In the genomic region with DNA sequence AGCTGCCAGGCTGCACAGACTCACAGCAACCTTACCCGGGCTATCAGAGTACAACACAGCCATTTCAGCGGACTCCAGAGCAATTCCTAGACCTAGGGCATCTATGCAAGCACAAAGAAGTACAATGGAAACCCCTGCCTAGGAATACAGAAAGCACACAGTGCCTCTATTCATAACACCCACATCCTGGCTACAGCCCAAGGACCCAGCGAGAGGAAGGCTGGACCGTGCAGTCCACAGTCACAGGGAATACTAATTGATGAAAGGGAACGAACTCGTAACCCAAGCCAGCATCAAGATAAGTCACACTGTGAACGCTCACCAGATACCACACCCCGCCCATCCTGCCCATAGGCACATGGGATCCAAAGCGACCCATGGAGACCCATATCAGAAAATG, we compare ENCODE assay signal across 12 mouse cellular contexts. TPM values are rescaled to one million over a fixed set of nuclear protein-coding genes. Genes with fewer than 3 reads are reported as not detected.
A peak's percentile ranks its signal among the peaks of the same experiment; 100 is the strongest.
DNase-seq lines count a peak whose midpoint lies in the region; ATAC-seq lines count a peak whose summit lies in the region.
"Had no signal": no experiment of that assay in that cellular context is flagged by ENCODE, and none has a peak within 500 bp of the region (broad histone marks: within the 10 kb centered on the region; RNA-seq: fewer than 3 reads in every experiment).

No protein-coding gene starts in this region.

- peak overlapping the region; percentile 25; the same call in 1 of the 2 replicates for H3K27ac ChIP-seq in midbrain, embryonic 13.5 days
- no peak overlapping the region for H3K27ac ChIP-seq in midbrain, embryonic 11.5 days (ENCODE audit: low read depth, low read length)
- H3K27ac ChIP-seq: stomach, postnatal 0 days had no signal

- no peak overlapping the region for H3K4me3 ChIP-seq in midbrain, embryonic 13.5 days (replicated peaks)
- no peak overlapping the region for H3K4me3 ChIP-seq in midbrain, embryonic 11.5 days (ENCODE audit: low read depth, low read length)

- ATAC-seq in midbrain, embryonic 13.5 days: no peak
- no peak for ATAC-seq in midbrain, embryonic 11.5 days (ENCODE audit: low FRiP score)

- peak; percentile 41 for DNase-seq in adrenal gland, postnatal 10 days
- no peak for DNase-seq in adrenal gland, adult 18-20 months (ENCODE audit: low spot score in 2 of 2)
- no peak for DNase-seq in midbrain, embryonic 11.5 days (ENCODE audit: low spot score, missing footprints)
- peak; percentile 80 for DNase-seq in brain, adult 2 months (ENCODE audit: low read depth, low spot score)
- peak; percentile 51 for DNase-seq in layer of hippocampus, adult 9-11 months
- DNase-seq in adipocyte (ENCODE audit: low spot score): no peak
- DNase-seq in embryo, embryonic 10 days (ENCODE audit: low spot score): no peak
- DNase-seq: kidney, adult 18-20 months; lung, postnatal 10 days had no signal

- WGBS in midbrain, embryonic 13.5 days: 75% methylated on average over 9 of the region's 9 CpGs
- 90% methylated on average over 9 of the region's 9 CpGs for WGBS in midbrain, embryonic 11.5 days

- peaks cover 60% of the 10 kb centered on the region for H3K36me3 ChIP-seq in midbrain, embryonic 13.5 days
- peaks cover 3% of the 10 kb centered on the region for H3K36me3 ChIP-seq in midbrain, embryonic 11.5 days (ENCODE audit: control insufficient read depth, insufficient read depth, low read length)

- no peaks in the 10 kb centered on the region for H3K9me3 ChIP-seq in midbrain, embryonic 13.5 days
- no peaks in the 10 kb centered on the region for H3K9me3 ChIP-seq in midbrain, embryonic 11.5 days (ENCODE audit: control insufficient read depth, low read length)

- H3K9ac ChIP-seq in midbrain, embryonic 13.5 days (replicated peaks): no peak overlapping the region; the same call in 1 of the 2 replicates
- H3K9ac ChIP-seq in midbrain, embryonic 11.5 days (ENCODE audit: low read length): no peak overlapping the region

- peaks cover 8% of the 10 kb centered on the region; the same call in 1 of the 2 replicates for H3K27me3 ChIP-seq in midbrain, embryonic 13.5 days
- H3K27me3 ChIP-seq in midbrain, embryonic 11.5 days (ENCODE audit: control insufficient read depth, insufficient read depth, low read length): no peaks in the 10 kb centered on the region; the same call in 1 of the 2 replicates

- peaks cover 36% of the 10 kb centered on the region for H3K4me1 ChIP-seq in midbrain, embryonic 13.5 days (replicated peaks)
- peaks cover 13% of the 10 kb centered on the region for H3K4me1 ChIP-seq in midbrain, embryonic 11.5 days (ENCODE audit: control insufficient read depth, insufficient read depth, low read length)

- no peak overlapping the region for H3K4me2 ChIP-seq in midbrain, embryonic 13.5 days (replicated peaks)
- no peak overlapping the region for H3K4me2 ChIP-seq in midbrain, embryonic 11.5 days
- H3K4me2 ChIP-seq: liver, embryonic 11.5 days had no signal

RNA-seq across cellular contexts. Expression of a gene that starts 3.4 kb away (rescaled TPM):
- total RNA-seq in adrenal gland, postnatal 10 days (2021): 100 to 1,000 TPM; 763 to 803 TPM
- total RNA-seq in adrenal gland, adult 18-20 months (2021): 1,000 to 10,000 TPM; 1,102 to 1,483 TPM
- polyA plus RNA-seq in midbrain, embryonic 13.5 days (2015; fragmentation: Nextera tagmentation; extraction: Ambion mirVana): 1,014 and 1,066 TPM in 2 replicates
- polyA plus RNA-seq in midbrain, embryonic 11.5 days (2014; fragmentation: Nextera tagmentation; extraction: Ambion mirVana): 893 and 966 TPM in 2 replicates

RNA-seq across cellular contexts. Expression of a gene that starts 34.9 kb away (rescaled TPM):
- 10 to 100 TPM; 23.4 to 26.0 TPM for total RNA-seq in adrenal gland, postnatal 10 days (2021)
- total RNA-seq in adrenal gland, adult 18-20 months (2021): 10 to 100 TPM; 11.3 to 16.2 TPM
- polyA plus RNA-seq in midbrain, embryonic 13.5 days (2015; fragmentation: Nextera tagmentation; extraction: Ambion mirVana): 2.3 TPM in 2 replicates
- polyA plus RNA-seq in midbrain, embryonic 11.5 days (2014; fragmentation: Nextera tagmentation; extraction: Ambion mirVana): 1.7 and 2.2 TPM in 2 replicates

Comparison
In these comparisons a context has a peak if more than half of its experiments do, and no peak if none do; other contexts are left out.
1. DNase-seq: peak in adrenal gland, postnatal 10 days (single experiment), brain, adult 2 months (single experiment) and layer of hippocampus, adult 9-11 months (single experiment); none in adrenal gland, adult 18-20 months (0 of 2), midbrain, embryonic 11.5 days (single experiment), adipocyte (single experiment) and embryo, embryonic 10 days (single experiment).